Mouse (Mus musculus): ENCODE data around the gene Nfkbid. TPM values are rescaled to one million over a fixed set of nuclear protein-coding genes. Genes with fewer than 3 reads are reported as not detected.

The Nfkbid gene
- polyA plus RNA-seq, 1 experiment, result 34.2 TPM

DNA sequence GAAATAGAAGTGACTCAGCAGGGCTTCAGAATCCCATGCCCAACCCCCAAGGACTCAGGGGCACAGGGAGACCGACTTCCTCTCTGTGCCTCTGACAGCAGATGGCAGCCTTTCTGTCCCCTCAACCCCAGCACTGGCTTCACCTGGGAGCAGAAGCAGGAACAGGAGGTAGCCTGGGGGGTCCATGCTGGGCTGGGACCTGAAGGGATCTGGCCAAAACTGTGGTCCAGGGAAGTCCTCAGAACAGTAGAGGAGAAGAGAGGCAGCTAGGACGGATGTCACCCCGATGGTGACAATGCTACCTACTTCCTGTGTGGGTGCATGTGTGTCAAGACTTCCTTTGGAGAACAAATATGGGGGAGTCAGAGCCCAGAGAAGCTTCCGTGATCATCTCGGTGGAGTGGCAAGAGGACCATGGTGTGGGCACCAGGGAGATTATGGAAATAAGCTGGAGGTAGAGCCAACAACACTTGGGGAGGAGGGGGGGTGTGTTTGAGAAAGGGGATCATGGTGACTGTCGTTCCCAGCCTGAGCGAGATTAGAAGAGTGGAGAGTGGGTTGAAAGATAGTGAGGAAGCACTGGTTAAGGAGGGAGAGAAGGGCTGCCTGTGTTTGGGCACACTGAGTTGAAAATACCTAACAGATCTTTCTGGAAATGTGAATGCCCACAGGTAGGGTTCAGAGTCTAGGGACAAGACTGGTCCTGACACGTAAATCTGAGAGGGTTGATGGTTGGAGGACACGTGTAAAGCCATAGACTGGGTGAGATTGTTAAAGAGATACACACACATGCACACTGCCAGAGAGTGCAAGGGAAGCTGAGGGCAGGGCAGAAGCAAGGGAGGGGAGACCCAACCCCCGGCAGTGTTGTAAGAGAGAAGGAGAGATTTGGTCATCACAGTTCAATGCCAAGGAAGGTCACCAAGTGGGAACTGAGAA lies 1.7 kb upstream of the Nfkbid start, which contains the start of gene Hcst:
TSS of gene Hcst (minus strand) at position 294 of the 939 bp plus-strand sequence.
- 2% methylated on average over 10 of the region's 10 CpGs for whole genome bisulfite sequencing
- TF ChIP-seq CTCF (IDR thresholded peaks at IDR 0.05; ENCODE audit: control insufficient read depth, insufficient read depth, low read length) (0 out of 2 replicates have a peak, but pooled peaks have one; percentile 19), POLR2A (IDR thresholded peaks at IDR 0.05; ENCODE audit: borderline replicate concordance, control insufficient read depth, low read depth, low read length) (peak; percentile 43; the same call in 1 of the 2 replicates)
- peak within 1 kb of the TSS; percentile 58 for H3K4me3 ChIP-seq (replicated peaks; ENCODE audit: control insufficient read depth, low read depth, low read length)

DNA sequence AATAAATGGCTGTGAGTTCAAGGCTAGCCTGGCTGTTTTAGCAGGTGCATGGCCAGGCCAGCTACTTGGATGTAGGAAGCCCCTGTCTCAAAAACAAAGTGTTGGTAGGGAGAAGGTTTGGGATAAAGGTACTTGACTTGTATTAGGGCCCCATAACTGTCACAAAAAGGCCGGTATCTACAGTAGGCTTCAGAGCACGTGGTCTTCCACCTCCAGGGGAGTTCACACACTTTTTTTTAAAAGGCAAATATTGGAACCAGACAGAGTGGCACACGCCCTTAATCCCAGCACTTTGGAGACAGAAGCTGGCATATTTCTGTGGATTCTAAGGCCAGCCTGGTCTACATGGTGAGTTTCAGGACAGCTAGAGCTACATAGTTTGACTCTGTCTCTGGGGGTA lies 859 bp upstream of the Nfkbid start:
- Histone ChIP-seq H3K27ac (ENCODE audit: control insufficient read depth, insufficient read depth, low read depth, low read length, poor library complexity) (peak overlapping the region; percentile 91; the same call in 1 of the 2 replicates), H3K4me3 (replicated peaks; ENCODE audit: control insufficient read depth, low read depth, low read length) (peak overlapping the region; percentile 58), H3K4me1 (ENCODE audit: control insufficient read depth, insufficient read depth, low read length) (peaks cover 2% of the 10 kb centered on the region; the same call in 1 of the 2 replicates)
- 37% methylated on average over 3 of the region's 3 CpGs for WGBS
- TF ChIP-seq POLR2A (IDR thresholded peaks at IDR 0.05; ENCODE audit: borderline replicate concordance, control insufficient read depth, low read depth, low read length) (no peak), CTCF (IDR thresholded peaks at IDR 0.05; ENCODE audit: control insufficient read depth, insufficient read depth, low read length) (no peak)

More for the DNA sequence above, 1.7 kb upstream of the Nfkbid start, which contains the start of gene Hcst:
- Histone ChIP-seq H3K27ac (ENCODE audit: control insufficient read depth, insufficient read depth, low read depth, low read length, poor library complexity) (peak within 1 kb of the TSS; percentile 94), H3K4me1 (ENCODE audit: control insufficient read depth, insufficient read depth, low read length) (peaks cover 2% of the 10 kb centered on the region; the same call in 1 of the 2 replicates)

DNA sequence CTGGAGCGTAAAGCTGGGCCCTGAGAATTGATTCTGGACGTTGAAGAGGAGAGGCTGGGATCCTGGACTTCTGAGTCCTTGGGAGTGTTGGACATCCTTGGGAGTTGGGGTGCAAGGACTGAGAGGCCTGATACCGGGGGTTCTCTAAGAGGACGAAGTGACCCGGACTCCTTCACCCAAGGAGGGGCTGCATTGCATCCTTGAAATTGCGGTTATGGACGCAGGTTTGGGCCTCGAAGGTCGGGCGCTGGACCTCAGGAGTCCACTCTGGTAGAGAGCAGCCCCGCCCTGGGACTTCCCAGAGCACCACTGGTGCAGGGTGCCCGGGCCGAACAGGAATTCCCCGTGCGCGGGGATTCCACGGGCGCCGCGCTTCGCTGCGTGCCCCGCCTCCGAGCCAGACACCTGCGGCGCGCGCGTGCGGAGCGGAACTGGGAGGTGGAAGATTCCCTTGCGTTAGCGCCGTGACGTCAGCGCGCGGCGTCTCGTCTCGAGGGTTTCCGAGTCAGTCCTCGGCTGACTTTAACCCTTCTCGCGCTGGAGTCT lies 431 bp downstream of the Nfkbid start:
- peak overlapping the region; percentile 92 for H3K27ac ChIP-seq (ENCODE audit: control insufficient read depth, insufficient read depth, low read depth, low read length, poor library complexity)
- under 1% methylated on average over 45 of the region's 45 CpGs for WGBS
- peaks cover 2% of the 10 kb centered on the region; the same call in 1 of the 2 replicates for H3K4me1 ChIP-seq (ENCODE audit: control insufficient read depth, insufficient read depth, low read length)

DNA sequence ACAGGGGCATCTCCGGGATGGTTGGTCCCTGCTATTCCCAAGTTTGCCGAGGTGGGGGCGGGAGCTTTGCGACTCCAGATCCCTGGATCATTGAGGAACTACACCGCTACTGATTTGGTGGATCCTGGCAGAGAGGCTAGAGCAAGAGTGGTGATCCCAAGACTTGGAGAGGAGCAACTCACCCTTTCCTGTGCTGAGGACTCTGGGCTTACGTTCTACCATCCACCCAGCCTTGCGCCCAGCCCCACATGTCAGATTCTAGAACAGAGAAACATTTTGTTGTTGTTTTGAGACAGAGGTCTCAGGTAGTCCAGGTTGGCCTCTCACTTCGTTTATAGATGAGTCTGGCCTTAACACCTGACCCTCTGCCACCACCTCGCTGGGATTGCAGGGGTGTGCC lies 1.0 kb downstream of the Nfkbid start:
- H3K27ac ChIP-seq (ENCODE audit: control insufficient read depth, insufficient read depth, low read depth, low read length, poor library complexity), result peak overlapping the region; percentile 92
- TF ChIP-seq POLR2A (IDR thresholded peaks at IDR 0.05; ENCODE audit: borderline replicate concordance, control insufficient read depth, low read depth, low read length), result no peak
- TF ChIP-seq CTCF (IDR thresholded peaks at IDR 0.05; ENCODE audit: control insufficient read depth, insufficient read depth, low read length), result no peak
- WGBS, result 2% methylated on average over 9 of the region's 9 CpGs
- peaks cover 2% of the 10 kb centered on the region; the same call in 1 of the 2 replicates for H3K4me1 ChIP-seq (ENCODE audit: control insufficient read depth, insufficient read depth, low read length)
- H3K4me3 ChIP-seq (replicated peaks; ENCODE audit: control insufficient read depth, low read depth, low read length), result peak overlapping the region; percentile 86

More for the DNA sequence above, 431 bp downstream of the Nfkbid start:
- peak overlapping the region; percentile 86 for H3K4me3 ChIP-seq (replicated peaks; ENCODE audit: control insufficient read depth, low read depth, low read length)
- TF ChIP-seq CTCF (IDR thresholded peaks at IDR 0.05; ENCODE audit: control insufficient read depth, insufficient read depth, low read length) (no peak), POLR2A (IDR thresholded peaks at IDR 0.05; ENCODE audit: borderline replicate concordance, control insufficient read depth, low read depth, low read length) (peak; percentile 60; the same call in 1 of the 2 replicates)

DNA sequence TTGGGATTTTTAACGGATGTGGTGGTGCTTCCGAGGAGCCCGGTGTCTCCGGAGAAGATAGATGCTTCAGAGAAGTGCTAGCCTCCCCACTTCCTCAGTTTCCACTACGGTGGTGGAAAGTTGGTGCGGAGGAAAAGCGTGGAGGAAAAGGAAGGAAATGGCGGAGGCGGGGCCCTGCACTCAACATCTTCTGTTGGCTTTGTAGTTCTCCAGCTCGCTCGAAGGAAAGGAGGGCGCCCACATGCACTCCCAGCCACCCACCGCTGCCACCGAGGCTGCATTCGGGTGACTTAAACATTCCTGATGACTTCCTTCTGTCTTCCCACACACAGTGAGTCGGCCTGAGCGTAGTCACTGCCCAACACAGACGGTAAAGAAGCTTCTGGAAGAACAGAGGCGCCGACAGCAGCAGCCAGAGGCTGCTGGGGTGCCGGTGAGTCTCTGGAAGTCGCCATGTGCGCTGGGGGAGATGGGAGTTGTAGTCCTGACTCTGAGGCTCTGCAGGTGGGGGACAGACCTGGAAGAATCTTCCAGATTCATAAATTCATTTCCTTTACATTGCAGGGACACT lies 1.6 kb downstream of the Nfkbid start:
- TF ChIP-seq POLR2A (IDR thresholded peaks at IDR 0.05; ENCODE audit: borderline replicate concordance, control insufficient read depth, low read depth, low read length) (peak; percentile 46; the same call in 1 of the 2 replicates), CTCF (IDR thresholded peaks at IDR 0.05; ENCODE audit: control insufficient read depth, insufficient read depth, low read length) (no peak)
- H3K4me1 ChIP-seq (ENCODE audit: control insufficient read depth, insufficient read depth, low read length), result peaks cover 2% of the 10 kb centered on the region; the same call in 1 of the 2 replicates
- 2% methylated on average over 23 of the region's 23 CpGs for WGBS
- peak overlapping the region; percentile 86 for H3K4me3 ChIP-seq (replicated peaks; ENCODE audit: control insufficient read depth, low read depth, low read length)
- H3K27ac ChIP-seq (ENCODE audit: control insufficient read depth, insufficient read depth, low read depth, low read length, poor library complexity), result peak overlapping the region; percentile 92

DNA sequence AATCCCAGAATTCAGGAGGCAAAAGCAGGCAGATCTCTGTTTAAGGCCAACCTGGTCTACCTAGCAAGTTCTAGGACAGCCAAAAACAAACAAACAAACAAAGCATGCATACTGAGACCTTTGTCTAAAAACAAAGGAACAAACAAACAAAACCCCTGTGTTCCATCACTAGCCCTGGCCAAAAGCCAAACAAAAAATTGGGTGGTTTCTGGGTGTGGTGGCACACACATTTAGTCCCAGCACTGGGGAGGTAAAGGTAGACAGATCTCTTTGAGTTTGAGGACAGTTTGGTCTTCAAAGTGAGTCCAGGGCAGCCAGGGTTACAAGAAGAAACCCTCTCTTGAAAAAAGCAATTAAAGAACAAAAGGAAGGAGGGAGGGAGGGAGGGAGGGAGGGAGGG lies 7.8 kb downstream of the Nfkbid start:
- no peak for TF ChIP-seq POLR2A (IDR thresholded peaks at IDR 0.05; ENCODE audit: borderline replicate concordance, control insufficient read depth, low read depth, low read length)
- no peak for TF ChIP-seq CTCF (IDR thresholded peaks at IDR 0.05; ENCODE audit: control insufficient read depth, insufficient read depth, low read length)
- Histone ChIP-seq H3K4me1 (ENCODE audit: control insufficient read depth, insufficient read depth, low read length) (peaks cover 1% of the 10 kb centered on the region; the same call in 1 of the 2 replicates), H3K4me3 (replicated peaks; ENCODE audit: control insufficient read depth, low read depth, low read length) (no peak overlapping the region), H3K27ac (ENCODE audit: control insufficient read depth, insufficient read depth, low read depth, low read length, poor library complexity) (no peak overlapping the region)

DNA sequence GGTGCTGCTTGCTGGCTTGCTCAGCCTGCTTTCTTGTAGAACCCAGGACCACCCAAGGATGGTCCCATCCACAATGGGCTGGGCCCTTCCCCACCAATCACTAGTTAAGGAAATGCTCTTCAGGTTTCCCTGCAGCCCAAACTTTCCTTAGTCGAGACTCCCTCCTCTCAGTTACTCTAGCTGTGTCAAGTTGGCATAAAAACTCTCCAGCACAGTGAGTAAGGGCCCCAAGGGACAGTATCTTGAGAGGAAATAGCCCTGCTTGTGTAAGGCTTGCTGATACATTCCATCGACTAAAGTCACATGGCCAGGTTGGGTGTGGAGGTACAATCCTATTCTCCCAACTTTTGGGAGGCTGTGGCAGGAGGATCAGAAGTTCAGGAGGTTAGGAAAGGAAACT lies 8.7 kb downstream of the Nfkbid start:
- no peak for TF ChIP-seq CTCF (IDR thresholded peaks at IDR 0.05; ENCODE audit: control insufficient read depth, insufficient read depth, low read length)
- TF ChIP-seq POLR2A (IDR thresholded peaks at IDR 0.05; ENCODE audit: borderline replicate concordance, control insufficient read depth, low read depth, low read length), result no peak
- Histone ChIP-seq H3K4me3 (replicated peaks; ENCODE audit: control insufficient read depth, low read depth, low read length) (no peak overlapping the region), H3K4me1 (ENCODE audit: control insufficient read depth, insufficient read depth, low read length) (peaks cover 1% of the 10 kb centered on the region; the same call in 1 of the 2 replicates), H3K27ac (ENCODE audit: control insufficient read depth, insufficient read depth, low read depth, low read length, poor library complexity) (0 out of 2 replicates have a peak overlapping the region, but pooled peaks have one; percentile 28)
- WGBS, result 27% methylated on average over 2 of the region's 2 CpGs
